Mouse (Mus musculus) limb, embryonic 11.5 days (tissue): ENCODE data around the gene Zfp81. TPM values are rescaled to one million over a fixed set of nuclear protein-coding genes. Genes with fewer than 3 reads are reported as not detected.

Experiments
- polyA plus RNA-seq: library from polyadenylated mRNA; unstranded; fragments of >200 nt; fragmentation: Nextera tagmentation; extraction: Ambion mirVana; gene quantifications from 2 replicates; pipeline ENCODE4 v1.2.1, GENCODE M21; 2014

Gene Zfp81
- polyA plus RNA-seq, 1 experiment from 2014 or later: 15.4 TPM

Other genes starting within 250 kb of the Zfp81 start
- not detected in 2 replicates for gene Morc2b, start 219.2 kb downstream of the Zfp81 start, polyA plus RNA-seq
- gene Olfr55, start 190.4 kb downstream of the Zfp81 start, polyA plus RNA-seq: 0.04 TPM in 1 of 2 replicates, not detected in the other
- gene Olfr239, start 167.6 kb downstream of the Zfp81 start, polyA plus RNA-seq: not detected in 2 replicates
- not detected in 2 replicates for gene Olfr1564, start 137.2 kb downstream of the Zfp81 start, polyA plus RNA-seq
- 18.8 and 19.1 TPM in 2 replicates for gene Zfp955a, start 103.7 kb downstream of the Zfp81 start, polyA plus RNA-seq
- 0.01 TPM in 1 of 2 replicates, not detected in the other for gene Olfr63, start 94.2 kb downstream of the Zfp81 start, polyA plus RNA-seq
- 9.3 TPM in 2 replicates for gene Zfp955b, start 69.3 kb downstream of the Zfp81 start, polyA plus RNA-seq
- gene Zfp101, start 35.8 kb upstream of the Zfp81 start, polyA plus RNA-seq: 27.2 and 27.8 TPM in 2 replicates
- not detected in 2 replicates for gene Actl9, start 74.0 kb upstream of the Zfp81 start, polyA plus RNA-seq
- 72.1 and 78.7 TPM in 2 replicates for gene Adamts10, start 165.3 kb upstream of the Zfp81 start, polyA plus RNA-seq
- gene Myo1f, start 196.8 kb upstream of the Zfp81 start, polyA plus RNA-seq: 1.1 and 1.5 TPM in 2 replicates